8 mouse cellular contexts compared by ENCODE assay signal in the genomic region with DNA sequence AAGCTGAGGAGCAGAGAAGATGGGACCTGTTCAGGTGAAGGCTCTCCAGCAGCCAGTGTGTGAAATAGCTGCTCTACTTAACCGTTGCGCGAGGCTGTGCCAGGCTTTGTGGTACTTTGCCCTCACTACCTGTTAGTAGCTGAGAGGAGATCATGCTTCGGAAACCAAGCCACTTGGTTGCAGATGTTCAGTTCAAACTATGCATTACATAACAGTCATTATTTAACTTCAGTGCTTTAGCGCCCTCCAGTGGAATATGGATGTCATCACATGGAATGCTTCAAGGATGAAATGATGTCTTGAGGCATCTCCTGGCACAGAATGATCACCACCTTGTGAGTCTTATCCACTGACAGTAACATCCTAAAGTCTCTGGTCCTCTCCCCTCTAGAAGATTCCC. TPM values are rescaled to one million over a fixed set of nuclear protein-coding genes. Genes with fewer than 3 reads are reported as not detected.
A peak's percentile ranks its signal among the peaks of the same experiment; 100 is the strongest.
DNase-seq lines count a peak whose midpoint lies in the region.

No protein-coding gene starts in this region.

- peak; percentile 40 for DNase-seq in cerebellum, adult 9-10 months
- DNase-seq in cerebellum, adult 8-10 months, result no peak
- peak; percentile 5 for DNase-seq in ovary, postnatal 14 days (ENCODE audit: low spot score)
- no peak for DNase-seq in ovary, adult 18-20 months (ENCODE audit: low spot score)
- DNase-seq in frontal cortex, postnatal 25 days (ENCODE audit: low spot score in 2 of 2), result peak; percentile 15 to 16
- DNase-seq in left cerebral cortex, adult 18-20 months (ENCODE audit: low spot score in 2 of 2), result peak; percentile 12 to 31
- peak; percentile 17 for DNase-seq in retina, postnatal 7 days (ENCODE audit: low read depth, low spot score)
- DNase-seq in gastrocnemius, postnatal 4 days (ENCODE audit: low spot score in 2 of 2), result no peak

RNA-seq across cellular contexts. Expression of a gene that starts 56.5 kb away (rescaled TPM):
- under 1 TPM in 1 of 2 experiments, not detected in 1; 0.12 TPM for total RNA-seq in left cerebral cortex, adult 18-20 months (2021)
- total RNA-seq in gastrocnemius, postnatal 4 days (2021), result under 1 TPM; 0.39 to 0.49 TPM

Comparison
In these comparisons a context has a peak if more than half of its experiments do, and no peak if none do; other contexts are left out.
1. DNase-seq: peak in cerebellum, adult 9-10 months (single experiment), ovary, postnatal 14 days (single experiment), frontal cortex, postnatal 25 days (2 of 2), left cerebral cortex, adult 18-20 months (2 of 2) and retina, postnatal 7 days (single experiment); none in cerebellum, adult 8-10 months (single experiment), ovary, adult 18-20 months (single experiment) and gastrocnemius, postnatal 4 days (0 of 2).